Mouse (Mus musculus) urinary bladder, postnatal 14 days (tissue): ENCODE results near the gene Ildr2.

Experiments
- DNase-seq: peaks from one replicate; pipeline ENCODE4 v3.0.0; 2021; ENCODE audit warnings: low spot score

The Ildr2 gene

GRCm38 (mm10) chr1:166283451-166283850, 29.5 kb downstream of the Ildr2 start:
- DNase-seq: no peak

GRCm38 (mm10) chr1:166284390-166284789, 30.5 kb downstream of the Ildr2 start:
- no peak for DNase-seq

- DNase-seq: no peak
These were observed 32.3 kb downstream of the Ildr2 start for GRCm38 (mm10) chr1:166286231-166286630.

GRCm38 (mm10) chr1:166290562-166290961, 36.6 kb downstream of the Ildr2 start:
- no peak for DNase-seq

- DNase-seq: no peak
These were observed 39.1 kb downstream of the Ildr2 start for GRCm38 (mm10) chr1:166293086-166293485.

GRCm38 (mm10) chr1:166295548-166295947, 41.6 kb downstream of the Ildr2 start:
- DNase-seq: no peak

GRCm38 (mm10) chr1:166296371-166296770, 42.4 kb downstream of the Ildr2 start:
- no peak for DNase-seq

- no peak for DNase-seq
These were observed 43.0 kb downstream of the Ildr2 start for GRCm38 (mm10) chr1:166296971-166297370.

- DNase-seq: no peak
These were observed 43.7 kb downstream of the Ildr2 start for GRCm38 (mm10) chr1:166297499-166298111.

- no peak for DNase-seq
These were observed 44.9 kb downstream of the Ildr2 start for GRCm38 (mm10) chr1:166298884-166299283.

GRCm38 (mm10) chr1:166299821-166300220, 45.9 kb downstream of the Ildr2 start:
- no peak for DNase-seq

GRCm38 (mm10) chr1:166300526-166300925, 46.6 kb downstream of the Ildr2 start:
- DNase-seq: no peak

GRCm38 (mm10) chr1:166304352-166305240, 50.7 kb downstream of the Ildr2 start:
- no peak for DNase-seq

- no peak for DNase-seq
These were observed 54.5 kb downstream of the Ildr2 start for GRCm38 (mm10) chr1:166308471-166308850.

- peak; percentile 18 for DNase-seq
These were observed 55.1 kb downstream of the Ildr2 start for GRCm38 (mm10) chr1:166308851-166309715.

GRCm38 (mm10) chr1:166311151-166311550, 57.2 kb downstream of the Ildr2 start:
- no peak for DNase-seq

- DNase-seq: no peak
These were observed 59.7 kb downstream of the Ildr2 start for GRCm38 (mm10) chr1:166313637-166314036.

GRCm38 (mm10) chr1:166315706-166316105, 61.8 kb downstream of the Ildr2 start:
- DNase-seq: no peak

GRCm38 (mm10) chr1:166319132-166319698, 65.3 kb downstream of the Ildr2 start:
- peak; percentile 60 for DNase-seq

GRCm38 (mm10) chr1:166326421-166326820, 72.5 kb downstream of the Ildr2 start:
- DNase-seq: no peak

- DNase-seq: no peak
These were observed 76.8 kb downstream of the Ildr2 start for GRCm38 (mm10) chr1:166330752-166331151.

GRCm38 (mm10) chr1:166339110-166339509, 85.2 kb downstream of the Ildr2 start:
- peak; percentile 5 for DNase-seq
